Mouse (Mus musculus) T-helper 17 cell (primary cell): ENCODE results near the gene Syt5.

ENCODE experiments used
- in situ Hi-C, 2 experiments: fragments of 300-600 bp; cut with MboI, MseI; formaldehyde crosslinking; loops; 1 replicate in 1 of 2; 2 replicates in 1 of 2; pipeline ENCODE4 v1.15.1; 2025; ENCODE audit warnings: high pct_unique_total_duplicates in 2 of 2

The Syt5 gene

DNA sequence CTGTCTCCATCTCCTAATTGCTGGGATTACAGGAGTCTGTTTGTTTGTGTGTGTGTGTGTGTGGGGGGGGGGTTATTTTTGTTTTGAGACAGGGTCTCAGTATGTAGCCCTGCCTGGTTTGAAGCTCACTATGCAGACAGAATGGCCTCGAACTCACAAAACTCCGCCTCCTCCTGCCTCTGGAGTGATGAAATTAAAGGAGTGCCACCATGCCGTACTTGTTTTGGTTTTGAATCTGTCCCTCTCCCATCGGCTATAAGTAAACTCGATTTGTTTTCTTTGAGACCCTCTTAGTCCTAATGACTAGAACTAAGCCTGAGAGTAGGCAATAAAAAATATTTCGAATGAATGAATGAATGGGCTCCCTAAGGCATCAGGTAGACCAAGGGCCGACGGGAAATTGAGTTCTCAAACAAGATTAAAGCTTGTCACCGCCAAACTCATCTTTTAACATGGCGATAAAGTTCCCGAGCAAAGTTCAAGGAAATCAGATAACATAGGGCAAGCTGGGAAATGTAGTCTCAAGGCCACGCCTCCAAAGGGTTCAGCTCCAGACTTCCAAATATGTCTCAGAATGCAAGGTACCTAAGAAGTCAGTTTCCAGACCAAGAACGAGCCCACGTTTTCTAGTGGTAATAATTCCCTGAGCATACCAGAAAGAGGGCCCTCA, 44.8 kb downstream of the Syt5 start:
- in situ Hi-C loops = loop anchor here in 1 of 2 experiments (10.0 kb wide), 1 partner anchor 358 kb away; no protein-coding TSS in a partner anchor

DNA sequence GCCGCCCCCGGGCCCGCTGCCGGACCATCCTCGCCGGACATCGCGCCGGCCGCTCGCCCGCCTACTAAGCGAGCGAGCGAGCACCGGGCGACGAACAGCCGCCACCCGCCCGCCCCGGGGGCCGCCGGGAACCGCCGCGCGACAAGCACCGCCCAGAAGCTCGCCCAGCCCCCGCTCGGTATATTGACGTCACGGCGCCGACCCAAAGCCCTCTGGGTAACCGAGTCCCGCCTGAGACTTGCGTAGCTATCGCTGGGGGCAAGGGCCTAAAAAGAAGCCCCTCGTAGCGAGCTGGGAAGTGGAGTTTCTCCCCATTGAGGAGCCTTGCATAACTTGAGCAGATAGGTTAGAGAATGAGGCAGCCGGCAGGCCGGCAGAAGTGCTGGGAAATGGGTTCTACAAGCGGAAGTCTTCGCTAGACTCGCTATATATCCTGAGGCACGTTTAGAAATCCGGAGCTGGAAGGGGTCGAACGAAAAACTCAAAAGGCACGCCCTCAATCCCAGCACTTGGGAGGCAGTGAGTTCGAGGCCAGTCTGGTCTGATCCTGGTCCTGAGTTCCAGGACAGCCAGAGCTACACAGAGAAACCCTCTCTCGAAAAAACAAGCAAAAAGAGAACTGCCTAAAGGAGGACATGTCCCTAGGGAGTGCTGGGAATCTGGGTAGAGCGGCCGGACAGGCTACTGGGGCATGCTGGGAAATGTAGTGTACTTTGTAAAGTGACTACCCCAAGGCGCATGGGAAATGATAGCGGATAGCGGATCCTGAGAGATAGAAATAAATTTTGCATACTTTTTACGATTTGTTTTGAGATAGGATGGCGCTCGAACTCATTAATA, 45.6 kb downstream of the Syt5 start, which contains the start of gene Ppp1r12c:
Ppp1r12c (minus strand) TSS at position 123 of the 840 bp plus-strand sequence.
- in situ Hi-C loops = loop anchor here in 1 of 2 experiments (10.0 kb wide), 1 partner anchor 357 kb away; no protein-coding TSS in a partner anchor

- in situ Hi-C loops = loop anchor here in 1 of 2 experiments (10.0 kb wide), 1 partner anchor 356 kb away; no protein-coding TSS in a partner anchor
Observed at GRCm38 (mm10) chr7:4500892-4501471, 46.4 kb downstream of the Syt5 start.

GRCm38 (mm10) chr7:4499034-4499433, 48.3 kb downstream of the Syt5 start:
- in situ Hi-C loops = loop anchor here in 1 of 2 experiments (25.0 kb wide), 1 partner anchor 1663 kb away; the partner anchor contains the start of genes Zfp444 and Zfp787

- in situ Hi-C loops = loop anchor here in 1 of 2 experiments (25.0 kb wide), 1 partner anchor 1664 kb away; the partner anchor contains the start of genes Zfp444 and Zfp787
Observed at GRCm38 (mm10) chr7:4498251-4498650, 49.1 kb downstream of the Syt5 start.

DNA sequence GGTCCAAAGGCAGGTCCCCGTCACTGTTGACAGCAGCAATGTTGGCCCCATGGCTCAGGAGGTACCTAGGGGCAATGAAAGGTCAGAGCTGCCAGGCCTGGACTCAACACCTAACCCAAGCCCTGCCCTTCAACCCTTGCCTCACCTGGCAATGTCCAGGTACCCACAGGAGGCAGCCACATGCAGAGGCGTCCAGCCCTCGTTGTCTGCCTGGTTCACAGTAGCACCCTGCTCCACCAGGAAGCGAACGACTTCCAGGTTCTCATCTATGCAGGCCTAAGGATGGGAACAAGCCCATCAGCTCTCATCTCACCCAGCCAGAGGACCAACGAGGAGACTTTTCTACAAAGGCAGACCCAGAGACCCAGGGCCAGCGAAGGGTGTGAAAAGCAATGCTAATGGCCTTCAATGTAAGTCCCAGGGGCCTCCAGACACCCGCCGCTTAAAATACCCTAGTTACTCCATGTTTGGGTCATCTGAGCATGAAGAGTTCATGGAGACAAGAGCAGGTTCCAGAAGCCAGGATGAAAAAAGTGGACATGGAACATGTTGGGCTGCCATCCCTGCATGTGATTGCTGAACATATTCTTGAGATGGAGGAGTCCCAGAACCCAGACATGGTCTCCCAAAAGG, 50.0 kb downstream of the Syt5 start:
- in situ Hi-C loops = loop anchor here in 1 of 2 experiments (25.0 kb wide), 1 partner anchor 1665 kb away; the partner anchor contains the start of genes Zfp444 and Zfp787

- in situ Hi-C loops = loop anchor here in 1 of 2 experiments (25.0 kb wide), 1 partner anchor 1666 kb away; the partner anchor contains the start of genes Zfp444 and Zfp787
Observed at GRCm38 (mm10) chr7:4496468-4496867, 50.9 kb downstream of the Syt5 start.

DNA sequence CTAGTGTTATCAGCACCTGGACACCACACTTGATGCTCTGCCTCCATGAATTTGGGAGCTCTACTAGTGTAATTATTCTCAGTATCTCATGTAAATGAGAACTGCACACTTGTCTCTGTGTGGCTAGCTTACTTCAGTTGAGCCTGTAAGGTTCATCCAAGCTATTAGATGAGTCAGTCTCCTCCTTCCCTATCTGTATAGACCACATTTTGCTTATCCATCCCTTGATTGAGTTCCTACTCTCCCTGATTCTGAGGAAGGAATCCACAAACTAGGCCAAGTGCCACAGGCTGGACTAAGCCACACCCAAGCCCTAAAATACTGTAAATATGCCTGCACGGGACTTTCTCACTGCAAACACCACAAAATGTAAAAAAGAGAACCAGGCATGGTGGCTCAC, 53.4 kb downstream of the Syt5 start:
- in situ Hi-C loops = loop anchor here in 1 of 2 experiments (25.0 kb wide), 1 partner anchor 1668 kb away; the partner anchor contains the start of genes Zfp444 and Zfp787

GRCm38 (mm10) chr7:4492284-4493224, 54.8 kb downstream of the Syt5 start:
- in situ Hi-C loops = loop anchor here in 1 of 2 experiments (25.0 kb wide), 1 partner anchor 1670 kb away; the partner anchor contains the start of genes Zfp444 and Zfp787

- in situ Hi-C loops = loop anchor here in 1 of 2 experiments (25.0 kb wide), 1 partner anchor 1671 kb away; the partner anchor contains the start of genes Zfp444 and Zfp787
Observed at GRCm38 (mm10) chr7:4491308-4491707, 56.0 kb downstream of the Syt5 start.
